Mouse (Mus musculus) gastrocnemius, adult 2 months (tissue): ENCODE results near the gene Fads6. TPM values are rescaled to one million over a fixed set of nuclear protein-coding genes. Genes with fewer than 3 reads are reported as not detected.

Experiments
- DNase-seq: peaks from one replicate; pipeline ENCODE4 v3.0.0; 2022
- H3K27ac ChIP-seq: fragments of 200-600 bp; 2 replicates; pipeline ENCODE4 v1.8.1; 2022; ENCODE audit warnings: mild to moderate bottlenecking
- H3K4me3 ChIP-seq: fragments of 200-600 bp; 2 replicates; pipeline ENCODE4 v1.8.1; 2022; ENCODE audit warnings: mild to moderate bottlenecking, moderate library complexity
- CTCF ChIP-seq: fragments of 200-600 bp; IDR thresholded peaks from 2 replicates; pipeline ENCODE4 v1.8.1; 2022; ENCODE audit warnings: antibody characterized with exemption, mild to moderate bottlenecking, moderate library complexity
- intact Hi-C: fragments of 180-260 bp; cut with DNase I; formaldehyde crosslinking; loops from one replicate; pipeline ENCODE4 v1.15.1; 2025
- total RNA-seq, 2 experiments: library from RNA; stranded (reverse); gene quantifications; 2 replicates each; pipeline ENCODE4 v1.2.3; 2021

The Fads6 gene
- total RNA-seq, 2 experiments from 2014 or later, result 2.4 to 5.4 TPM

DNA sequence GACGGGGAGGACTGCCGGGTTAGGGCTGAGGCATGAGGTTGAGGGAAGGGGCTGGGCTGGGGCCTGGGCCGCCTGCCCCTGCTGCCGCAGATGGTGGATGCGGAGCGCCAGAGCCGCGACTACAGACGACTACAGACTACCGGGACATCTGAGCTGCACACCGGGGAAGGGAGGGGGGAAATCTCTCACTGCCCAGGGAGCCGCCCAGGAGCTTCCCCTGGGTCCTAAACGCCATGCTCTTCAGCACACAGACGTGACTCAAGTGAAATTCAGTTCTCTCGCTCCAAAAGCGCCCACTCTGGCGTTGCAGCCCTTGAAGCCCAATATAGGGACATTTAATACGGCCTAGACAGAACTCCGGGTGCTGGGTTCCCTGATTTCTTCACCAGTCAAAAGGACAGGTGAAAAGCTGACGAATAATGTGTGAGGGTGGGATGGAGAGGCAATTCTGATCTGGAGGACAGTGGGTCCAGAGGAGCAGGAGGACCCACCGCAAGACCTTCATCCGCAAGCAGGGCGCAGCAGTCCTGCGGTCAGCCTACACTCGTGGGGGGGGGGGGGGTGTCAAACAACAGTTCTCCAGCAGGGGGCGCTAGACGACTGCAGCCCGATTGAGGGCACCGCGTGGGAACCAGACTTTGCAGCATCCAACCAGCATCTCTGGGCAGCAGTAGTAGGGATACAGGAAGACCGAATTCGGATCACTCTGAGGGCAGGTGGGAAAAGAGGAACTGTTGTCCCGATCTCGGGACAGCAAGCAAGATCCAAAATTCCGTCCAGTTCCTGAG, 24.6 kb upstream of the Fads6 start, which contains the start of gene Ush1g:
Ush1g (minus strand) TSS at position 136 of the 788 bp plus-strand sequence.
- Histone ChIP-seq H3K4me3 (peak within 1 kb of the TSS; percentile 56), H3K27ac (peak within 1 kb of the TSS; percentile 31; the same call in 1 of the 2 replicates)
- peak; percentile 74 for DNase-seq
- peak; percentile 88 for TF ChIP-seq CTCF
- intact Hi-C loops, result loop anchor here (1.0 kb wide), 1 partner anchor 32 kb away; no protein-coding TSS in a partner anchor

DNA sequence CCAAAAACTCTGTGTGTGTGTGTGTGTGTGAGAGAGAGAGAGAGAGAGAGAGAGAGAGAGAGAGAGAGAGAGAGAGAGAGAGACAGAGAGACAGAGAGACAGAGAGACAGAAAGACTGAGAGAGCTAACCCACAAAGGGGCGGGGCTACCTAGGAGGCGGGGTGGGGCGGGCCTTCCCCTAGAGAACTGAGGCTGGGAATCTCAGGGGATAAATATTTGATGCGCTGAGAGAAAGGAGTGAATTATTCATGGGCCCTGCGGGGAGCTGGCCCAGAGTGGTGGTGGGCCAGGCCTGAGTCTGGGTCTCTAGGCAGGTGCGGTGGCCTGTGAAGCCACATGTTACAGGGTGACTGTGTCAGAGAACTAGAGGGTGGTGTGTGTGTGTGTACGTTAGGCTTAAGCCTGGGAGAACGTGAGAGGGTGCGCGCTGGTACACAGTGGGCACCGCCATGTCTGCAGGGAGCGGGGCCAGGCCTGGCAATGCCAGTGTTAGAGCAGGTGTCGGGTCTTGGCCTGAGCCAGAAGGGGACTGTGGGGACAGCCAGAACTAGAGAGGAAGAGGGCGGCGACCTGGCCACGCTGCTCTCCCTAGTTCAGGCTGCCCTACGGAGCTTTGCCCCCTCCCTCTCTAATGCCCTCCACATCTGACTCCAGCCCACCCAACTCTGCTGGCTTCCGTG, 22.4 kb upstream of the Fads6 start:
- TF ChIP-seq CTCF, result no peak
- peak; percentile 83 for DNase-seq
- intact Hi-C loops, result no loop called here
- Histone ChIP-seq H3K27ac (peak overlapping the region; percentile 24), H3K4me3 (peak overlapping the region; percentile 11; the same call in 1 of the 2 replicates)

DNA sequence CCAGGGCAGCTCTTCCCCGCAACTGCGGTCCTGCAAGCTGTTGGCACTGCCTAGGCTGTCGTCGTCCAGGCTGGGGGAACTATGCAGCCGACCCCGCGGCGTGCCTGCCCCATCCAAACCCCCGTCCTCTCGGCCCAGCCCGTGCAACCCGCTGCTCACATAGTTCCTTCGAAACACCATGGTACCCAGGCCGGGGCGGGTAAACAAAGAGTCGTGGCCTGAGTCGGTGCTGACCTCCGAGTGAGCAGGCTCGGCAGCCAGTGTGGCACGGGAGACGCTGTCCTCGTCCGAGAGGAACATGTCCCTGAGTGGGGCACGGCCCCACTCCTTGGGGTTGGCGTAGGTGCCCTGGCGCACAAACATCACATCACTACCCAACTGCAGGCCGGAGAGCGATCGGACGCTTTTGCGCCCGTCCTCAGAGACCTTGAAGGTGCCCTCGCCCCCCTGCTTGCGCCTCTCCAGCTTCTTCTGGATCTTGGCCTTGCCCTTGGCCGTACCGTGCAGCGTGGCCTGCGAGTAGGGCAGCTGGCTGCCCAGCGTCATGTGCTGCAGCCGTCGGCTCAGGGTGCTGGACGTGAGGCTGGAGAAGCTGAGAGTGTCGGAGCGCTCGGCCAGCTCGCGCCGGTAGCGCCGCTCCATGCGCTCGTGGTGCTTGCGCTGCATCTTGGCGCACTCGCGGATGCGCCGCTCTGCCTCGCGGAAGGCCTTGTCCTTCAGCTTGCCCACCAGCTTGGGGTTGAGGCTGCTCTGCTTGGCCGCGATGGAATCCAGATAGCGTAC, 21.0 kb upstream of the Fads6 start:
- intact Hi-C loops, result no loop called here
- DNase-seq, result peak; percentile 35
- no peak overlapping the region for H3K4me3 ChIP-seq
- no peak for TF ChIP-seq CTCF
- no peak overlapping the region for H3K27ac ChIP-seq

DNA sequence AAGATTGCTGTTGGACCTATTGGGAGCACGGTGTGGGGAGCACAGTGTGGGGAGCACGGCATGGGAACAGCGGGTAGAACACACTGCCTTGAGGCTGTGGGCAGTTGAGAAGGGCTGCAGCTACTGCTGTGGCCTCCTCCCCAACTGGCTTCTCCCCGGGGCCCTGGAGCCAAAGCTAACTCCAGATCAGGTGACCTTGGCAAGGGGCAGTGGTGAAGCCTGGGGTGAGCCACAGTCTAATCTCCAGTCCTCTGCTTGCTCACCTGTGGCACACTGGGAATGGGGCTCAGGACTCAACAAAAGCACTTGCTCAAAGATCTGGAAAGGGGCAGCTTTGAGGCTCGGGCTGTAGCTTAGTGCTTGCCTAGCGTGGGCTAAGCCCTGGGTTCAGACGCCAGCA, 19.7 kb upstream of the Fads6 start:
- no peak overlapping the region for H3K4me3 ChIP-seq

DNA sequence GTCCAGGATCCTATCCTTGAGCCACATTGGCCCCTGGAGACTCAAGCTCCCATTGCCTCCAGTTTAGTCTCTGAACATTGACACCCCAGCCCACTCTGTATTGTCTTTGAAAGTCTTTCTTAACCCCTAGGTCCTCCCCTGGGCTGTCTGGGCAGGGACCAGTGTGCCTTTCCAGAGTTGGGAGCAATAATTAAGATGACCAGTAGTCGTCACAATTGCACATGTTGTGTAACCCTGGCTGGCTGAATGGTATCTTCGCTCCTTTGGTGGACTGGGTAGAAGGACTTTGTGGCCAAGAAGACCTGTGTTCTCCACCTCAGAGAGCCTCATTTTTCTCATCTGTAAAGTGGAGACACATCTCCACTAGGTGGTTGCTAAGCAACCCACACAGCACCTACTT, 16.8 kb upstream of the Fads6 start:
- DNase-seq, result no peak
- intact Hi-C loops, result no loop called here
- Histone ChIP-seq H3K27ac (no peak overlapping the region), H3K4me3 (no peak overlapping the region)
- TF ChIP-seq CTCF, result peak; percentile 37; the same call in 1 of the 2 replicates

More for the DNA sequence above, 19.7 kb upstream of the Fads6 start:
- intact Hi-C loops, result no loop called here
- no peak overlapping the region for H3K27ac ChIP-seq
- TF ChIP-seq CTCF, result no peak
- DNase-seq, result peak; percentile 51

DNA sequence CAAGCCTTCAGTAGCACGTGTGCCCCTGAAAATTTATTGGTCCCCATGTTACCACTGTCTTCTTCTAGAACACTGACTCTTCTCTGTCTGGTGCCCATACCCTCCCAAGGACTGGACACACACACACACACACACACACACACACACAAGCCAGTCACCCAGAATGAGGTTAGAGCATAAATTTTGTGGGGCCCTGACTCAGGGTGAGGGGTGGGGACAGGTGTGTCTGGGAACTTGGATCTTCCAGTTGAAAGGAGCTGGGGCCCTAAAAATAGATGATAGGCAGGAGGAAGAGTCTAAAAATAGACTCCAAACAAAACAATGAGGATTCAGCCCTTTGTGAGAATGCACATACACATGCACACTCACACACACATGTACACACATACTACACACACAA, 11.3 kb upstream of the Fads6 start:
- no peak for DNase-seq
- intact Hi-C loops, result no loop called here
- no peak for TF ChIP-seq CTCF
- no peak overlapping the region for H3K27ac ChIP-seq
- H3K4me3 ChIP-seq, result no peak overlapping the region

DNA sequence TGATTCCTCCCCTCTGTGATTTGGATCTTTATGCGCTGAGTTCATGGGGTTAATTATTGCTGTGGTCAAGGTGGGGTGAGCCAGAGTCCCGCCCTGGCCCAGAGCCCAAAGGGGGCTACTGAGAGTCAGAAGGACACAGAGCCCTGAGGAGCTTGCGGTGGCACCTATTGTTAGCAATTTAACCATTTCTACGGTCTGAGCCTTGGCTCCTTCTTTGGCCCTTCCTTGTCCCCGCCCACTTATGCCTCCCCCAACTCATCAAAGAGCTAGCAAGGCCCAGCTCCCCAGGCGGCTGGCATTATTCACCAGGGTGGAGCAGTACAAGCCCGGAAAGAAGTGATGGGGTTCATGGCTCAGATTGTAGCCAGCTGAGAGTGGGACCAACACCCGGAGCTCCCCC, 9.4 kb upstream of the Fads6 start, which contains the start of gene Otop2:
Otop2 (plus strand) TSS at position 301 of the 400 bp plus-strand sequence.
- H3K4me3 ChIP-seq, result no peak within 1 kb of the TSS
- intact Hi-C loops, result no loop called here
- no peak for TF ChIP-seq CTCF
- no peak within 1 kb of the TSS for H3K27ac ChIP-seq
- DNase-seq, result peak; percentile 13

DNA sequence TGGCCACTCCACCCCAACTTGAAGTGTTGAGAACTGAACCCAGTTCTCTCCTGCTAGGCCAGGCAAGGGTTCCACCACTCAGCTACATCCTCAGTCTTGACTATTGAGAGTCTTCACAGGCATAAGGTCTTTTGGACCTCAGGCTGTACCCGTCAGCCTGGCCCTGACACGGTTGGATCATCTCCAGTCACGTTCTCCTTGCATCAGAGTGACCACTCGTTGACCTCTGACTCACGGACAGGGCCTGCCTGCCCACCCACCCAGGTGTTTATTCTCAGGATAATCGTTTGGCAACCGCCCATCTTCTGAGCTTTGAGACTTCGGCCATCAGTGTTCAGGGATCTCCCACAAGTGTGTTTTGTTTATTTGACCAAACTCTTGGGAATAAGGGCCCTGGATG, 5.7 kb upstream of the Fads6 start:
- TF ChIP-seq CTCF, result no peak
- intact Hi-C loops, result no loop called here

DNA sequence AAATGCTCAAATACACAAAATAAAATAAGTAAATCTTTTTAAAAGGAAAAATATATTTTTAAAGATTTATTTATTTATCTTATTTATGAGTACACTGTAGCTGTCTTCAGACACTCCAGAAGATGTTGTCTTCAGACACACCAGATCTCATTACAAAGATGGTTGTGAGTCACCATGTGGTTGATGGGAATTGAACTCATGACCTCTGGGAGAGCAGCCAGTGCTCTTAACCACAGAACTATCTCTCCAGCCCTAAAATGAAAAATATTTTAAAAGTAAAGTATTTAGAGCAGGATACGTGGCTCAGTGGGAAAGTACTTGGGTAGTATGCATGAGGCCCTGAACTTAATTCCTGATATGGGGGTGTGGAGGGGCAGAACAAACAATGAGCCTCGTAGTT, 3.9 kb upstream of the Fads6 start:
- no peak for TF ChIP-seq CTCF
- no peak for DNase-seq
- intact Hi-C loops, result no loop called here
- no peak overlapping the region for H3K27ac ChIP-seq
- H3K4me3 ChIP-seq, result no peak overlapping the region

More for the DNA sequence above, 5.7 kb upstream of the Fads6 start:
- Histone ChIP-seq H3K27ac (no peak overlapping the region), H3K4me3 (no peak overlapping the region)
- DNase-seq, result no peak

DNA sequence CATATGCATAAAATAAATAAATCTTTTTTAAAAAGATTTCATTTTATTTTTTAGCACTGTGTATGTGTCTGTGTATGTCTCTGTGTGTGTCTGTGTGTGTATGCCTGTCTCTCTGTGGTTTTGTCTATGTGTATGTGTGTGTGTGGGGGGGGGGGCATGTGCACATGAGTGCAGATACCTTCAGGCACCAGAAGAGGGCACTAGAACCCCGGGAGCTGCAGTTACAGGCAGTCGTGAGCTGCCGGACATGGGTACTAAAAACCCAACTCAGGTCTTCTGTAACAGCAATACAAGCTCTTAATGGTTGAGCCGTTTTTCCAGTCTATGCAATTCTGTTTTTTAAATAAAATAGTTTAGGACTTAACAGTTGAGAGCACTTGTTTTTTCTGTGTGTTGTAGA, 3.3 kb upstream of the Fads6 start:
- no peak for DNase-seq
- Histone ChIP-seq H3K27ac (no peak overlapping the region), H3K4me3 (no peak overlapping the region)
- intact Hi-C loops, result no loop called here
- TF ChIP-seq CTCF, result no peak

DNA sequence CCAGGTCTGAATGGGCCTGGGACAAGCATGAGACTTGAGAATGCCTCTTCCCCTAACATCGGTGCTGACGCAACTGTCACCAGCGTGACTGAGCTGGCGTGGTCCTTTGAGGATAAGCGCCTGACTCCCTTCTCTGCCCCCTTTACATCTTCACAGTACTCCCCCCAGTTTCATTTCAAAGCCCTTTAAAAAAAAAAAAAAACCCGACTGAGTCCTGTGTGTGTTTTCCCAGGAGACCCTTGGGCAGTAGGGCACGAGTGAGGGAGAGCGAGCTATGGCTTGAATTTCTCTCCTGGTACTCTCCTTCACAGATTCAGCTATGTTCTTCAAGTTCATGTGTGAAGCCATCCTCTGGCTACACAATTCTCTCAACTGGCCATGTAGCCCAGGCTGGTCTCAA, 697 bp upstream of the Fads6 start:
- Histone ChIP-seq H3K4me3 (no peak overlapping the region), H3K27ac (no peak overlapping the region)
- intact Hi-C loops, result no loop called here
- DNase-seq, result no peak
- TF ChIP-seq CTCF, result no peak

DNA sequence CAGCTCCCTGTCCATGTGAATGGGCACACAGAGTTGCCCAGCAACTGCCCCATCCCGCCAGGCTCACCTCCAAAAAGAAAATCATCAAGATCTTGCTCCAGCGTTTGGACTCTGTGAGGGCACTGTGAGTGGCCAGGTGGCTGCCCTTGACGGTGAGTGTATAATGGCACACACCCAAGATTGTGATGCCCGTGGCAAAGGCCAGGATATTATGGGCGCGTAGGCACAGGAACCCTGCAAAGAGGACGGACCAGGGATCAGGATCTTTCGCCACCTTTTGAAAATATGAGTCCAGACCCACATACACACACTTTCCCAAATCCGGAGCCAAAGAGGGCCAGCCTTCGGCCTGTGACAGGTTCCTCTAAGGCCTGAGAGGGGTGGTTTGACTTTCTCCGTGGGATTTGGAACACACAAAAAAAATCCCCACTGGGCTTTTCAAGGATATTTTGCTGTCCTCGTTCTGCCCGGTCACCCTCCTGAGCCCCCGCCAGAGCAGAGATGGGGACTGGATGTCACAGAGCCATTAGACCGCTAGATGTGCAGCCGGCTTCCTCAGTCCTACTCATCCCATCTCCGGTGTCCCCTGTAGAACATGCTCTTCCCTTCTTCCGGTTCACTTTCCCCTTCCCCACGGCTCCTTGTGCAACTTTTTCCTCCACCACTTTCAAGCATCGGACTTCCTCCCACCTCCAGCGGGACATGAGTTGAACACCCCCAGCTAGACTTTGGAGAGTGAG, 822 bp downstream of the Fads6 start:
- Histone ChIP-seq H3K27ac (peak overlapping the region; percentile 79), H3K4me3 (peak overlapping the region; percentile 78)
- TF ChIP-seq CTCF, result no peak
- DNase-seq, result no peak
- intact Hi-C loops, result no loop called here
